Mouse (Mus musculus) cortical plate, adult 2 months (tissue): ENCODE data around the gene Slc12a1. TPM values are rescaled to one million over a fixed set of nuclear protein-coding genes. Genes with fewer than 3 reads are reported as not detected.

Experiments used
- H3K27ac ChIP-seq: fragments of 200-500 bp; 2 replicates; pipeline ENCODE4 v1.5.1; 2012; ENCODE audit warnings: low read length, control low read depth, inconsistent platforms; ENCODE audit not compliant: insufficient read depth
- H3K4me1 ChIP-seq: fragments of 200-500 bp; 2 replicates; pipeline ENCODE4 v1.6.1; 2011; ENCODE audit warnings: low read length; ENCODE audit not compliant: control insufficient read depth, insufficient read depth
- H3K4me3 ChIP-seq: fragments of 200-500 bp; 2 replicates; pipeline ENCODE4 v1.5.1; 2011; ENCODE audit warnings: mild to moderate bottlenecking, low read length, control low read depth; ENCODE audit not compliant: insufficient read depth
- CTCF ChIP-seq: fragments of 200-500 bp; IDR thresholded peaks from 2 replicates; pipeline ENCODE4 v1.5.1; 2011; ENCODE audit warnings: mild to moderate bottlenecking, control low read depth, low read length; ENCODE audit not compliant: insufficient read depth; ENCODE audit errors: extremely low read depth
- POLR2A ChIP-seq: fragments of 200-500 bp; IDR thresholded peaks from 2 replicates; pipeline ENCODE4 v1.6.1; 2011; ENCODE audit warnings: mild to moderate bottlenecking, low read length, control low read depth; ENCODE audit not compliant: insufficient read depth; ENCODE audit errors: extremely low read depth
- polyA plus RNA-seq: library from polyadenylated mRNA; depleted of rRNA; stranded (reverse); fragments of >200 nt; gene quantifications from 2 replicates; pipeline ENCODE4 v1.2.3, GENCODE M21; 2012

Gene Slc12a1
- polyA plus RNA-seq, 1 experiment, result 0.02 TPM

GRCm38 (mm10) chr2:125192905-125193304, 40.6 kb downstream of the Slc12a1 start:
- Histone ChIP-seq H3K4me1 (no peaks in the 10 kb centered on the region), H3K4me3 (no peak overlapping the region), H3K27ac (no peak overlapping the region)
- no peak for TF ChIP-seq POLR2A
- TF ChIP-seq CTCF, result no peak

GRCm38 (mm10) chr2:125196771-125197170, 44.5 kb downstream of the Slc12a1 start:
- H3K27ac ChIP-seq, result no peak overlapping the region
- no peak for TF ChIP-seq POLR2A
- no peak for TF ChIP-seq CTCF
- H3K4me3 ChIP-seq, result no peak overlapping the region
- H3K4me1 ChIP-seq, result no peaks in the 10 kb centered on the region

GRCm38 (mm10) chr2:125208894-125209596, 56.7 kb downstream of the Slc12a1 start:
- Histone ChIP-seq H3K27ac (no peak overlapping the region), H3K4me3 (no peak overlapping the region), H3K4me1 (no peaks in the 10 kb centered on the region)
- TF ChIP-seq POLR2A (no peak), CTCF (no peak)

- Histone ChIP-seq H3K4me1 (no peaks in the 10 kb centered on the region), H3K27ac (no peak overlapping the region), H3K4me3 (no peak overlapping the region)
- no peak for TF ChIP-seq POLR2A
- no peak for TF ChIP-seq CTCF
Measured at GRCm38 (mm10) chr2:125211831-125212510, 59.7 kb downstream of the Slc12a1 start.

- no peak for TF ChIP-seq POLR2A
- peak; percentile 71 for TF ChIP-seq CTCF
- H3K4me1 ChIP-seq, result no peaks in the 10 kb centered on the region
- no peak overlapping the region for H3K27ac ChIP-seq
Measured at GRCm38 (mm10) chr2:125214592-125214991, 62.3 kb downstream of the Slc12a1 start.

GRCm38 (mm10) chr2:125217286-125217685, 65.0 kb downstream of the Slc12a1 start:
- no peak overlapping the region for H3K4me3 ChIP-seq
- no peak for TF ChIP-seq CTCF
- TF ChIP-seq POLR2A, result no peak
- no peak overlapping the region for H3K27ac ChIP-seq
- H3K4me1 ChIP-seq, result no peaks in the 10 kb centered on the region

More at GRCm38 (mm10) chr2:125214592-125214991, 62.3 kb downstream of the Slc12a1 start:
- H3K4me3 ChIP-seq, result no peak overlapping the region

GRCm38 (mm10) chr2:125218566-125218965, 66.3 kb downstream of the Slc12a1 start:
- Histone ChIP-seq H3K4me3 (no peak overlapping the region), H3K4me1 (no peaks in the 10 kb centered on the region), H3K27ac (no peak overlapping the region)
- TF ChIP-seq POLR2A, result no peak
- TF ChIP-seq CTCF, result no peak

GRCm38 (mm10) chr2:125219268-125219667, 67.0 kb downstream of the Slc12a1 start:
- no peak overlapping the region for H3K4me3 ChIP-seq

GRCm38 (mm10) chr2:125221673-125222072, 69.4 kb downstream of the Slc12a1 start:
- no peak overlapping the region for H3K27ac ChIP-seq
- TF ChIP-seq POLR2A, result no peak
- no peak for TF ChIP-seq CTCF
- no peak overlapping the region for H3K4me3 ChIP-seq
- H3K4me1 ChIP-seq, result no peaks in the 10 kb centered on the region

More at GRCm38 (mm10) chr2:125219268-125219667, 67.0 kb downstream of the Slc12a1 start:
- TF ChIP-seq CTCF (no peak), POLR2A (no peak)
- Histone ChIP-seq H3K4me1 (no peaks in the 10 kb centered on the region), H3K27ac (no peak overlapping the region)
